Mouse (Mus musculus) CH12.LX (cell line): Measurements from ENCODE around the gene Cnst. TPM values are rescaled to one million over a fixed set of nuclear protein-coding genes. Genes with fewer than 3 reads are reported as not detected.

Source experiments
- DNase-seq: peaks from one replicate; pipeline ENCODE4 v3.0.0-alpha.2; 2013; ENCODE audit errors: extremely low read depth
- H3K27ac ChIP-seq: 2 replicates; pipeline ENCODE4 v1.5.1; 2012; ENCODE audit warnings: low read depth, mild to moderate bottlenecking, control low read depth, moderate library complexity; ENCODE audit not compliant: insufficient read depth
- H3K27me3 ChIP-seq: replicated peaks from 2 replicates; pipeline ENCODE3; 2012; ENCODE audit warnings: inconsistent platforms
- H3K36me3 ChIP-seq, 2 experiments: replicated peaks in 1 of 2; 2 replicates each; pipeline versions ENCODE3 to v1.6.1; 2012; ENCODE audit warnings: inconsistent platforms in 1 of 2, low read length in 1 of 2, mild to moderate bottlenecking in 1 of 2, mixed read lengths in 1 of 2, moderate library complexity in 1 of 2; ENCODE audit not compliant: control insufficient read depth in 1 of 2, insufficient read depth in 1 of 2
- H3K4me1 ChIP-seq, 2 experiments: 2 replicates each; pipeline ENCODE4 v1.6.1; 2012; ENCODE audit warnings: inconsistent platforms in 1 of 2, moderate library complexity in 1 of 2; ENCODE audit not compliant: insufficient read depth in 2 of 2, control insufficient read depth in 1 of 2
- H3K4me2 ChIP-seq: 2 replicates; pipeline ENCODE4 v1.6.1; 2012; ENCODE audit warnings: low read depth, mild to moderate bottlenecking, control low read depth; ENCODE audit not compliant: poor library complexity, insufficient read depth, severe bottlenecking
- H3K4me3 ChIP-seq, 3 experiments: fragments of 150-350 bp in 1 of 3; sonication (generic) in 1 of 3; replicated peaks in 1 of 3; 2 replicates each; pipeline versions ENCODE3 to v1.5.1; 2011 to 2012; ENCODE audit warnings: low read depth in 2 of 3, low read length in 2 of 3, mild to moderate bottlenecking in 2 of 3, moderate library complexity in 2 of 3, control low read depth in 1 of 3, improper control_type of control experiment in 1 of 3, inconsistent platforms in 1 of 3, mixed read lengths in 1 of 3; ENCODE audit not compliant: poor library complexity in 1 of 3
- H3K79me2 ChIP-seq: replicated peaks from 2 replicates; pipeline ENCODE4 v1.6.1; 2012; ENCODE audit warnings: mild to moderate bottlenecking, moderate library complexity; ENCODE audit not compliant: control insufficient read depth, poor library complexity, insufficient read depth, severe bottlenecking; ENCODE audit errors: extremely low read depth
- H3K9ac ChIP-seq: 2 replicates; pipeline ENCODE4 v1.6.1; 2012; ENCODE audit warnings: low read depth, mild to moderate bottlenecking, control low read depth, moderate library complexity; ENCODE audit not compliant: insufficient read depth
- H3K9me3 ChIP-seq: replicated peaks from 2 replicates; pipeline ENCODE3; 2012; ENCODE audit warnings: low read length, inconsistent platforms, mixed read lengths
- BHLHE40 ChIP-seq: IDR thresholded peaks from 2 replicates; pipeline ENCODE4 v1.6.1; 2011; ENCODE audit warnings: mild to moderate bottlenecking, low read depth, low read length, improper control_type of control experiment
- CHD1 ChIP-seq: IDR thresholded peaks from 2 replicates; pipeline ENCODE4 v1.6.1; 2012; ENCODE audit warnings: low read depth, low read length, improper control_type of control experiment, inconsistent platforms
- CTCF ChIP-seq, 2 experiments: IDR thresholded peaks in 1 of 2; conservative IDR thresholded peaks in 1 of 2; 2 replicates each; pipeline ENCODE4 v1.5.1; 2011 to 2012; ENCODE audit warnings: low read depth in 2 of 2, low read length in 2 of 2, improper control_type of control experiment in 1 of 2, inconsistent platforms in 1 of 2, mild to moderate bottlenecking in 1 of 2, moderate library complexity in 1 of 2
- E2F4 ChIP-seq: IDR thresholded peaks from 2 replicates; pipeline ENCODE4 v1.6.1; 2011; ENCODE audit warnings: low read depth, low read length, improper control_type of control experiment; ENCODE audit not compliant: insufficient replicate concordance
- ELF1 ChIP-seq: IDR thresholded peaks from 2 replicates; pipeline ENCODE4 v1.6.1; 2014; ENCODE audit warnings: low read depth, mild to moderate bottlenecking, inconsistent platforms, low read length, improper control_type of control experiment
- EP300 ChIP-seq: IDR thresholded peaks from 2 replicates; pipeline ENCODE4 v1.6.1; 2011; ENCODE audit warnings: low read length, improper control_type of control experiment
- ETS1 ChIP-seq: conservative IDR thresholded peaks from 2 replicates; pipeline ENCODE4 v1.6.1; 2012; ENCODE audit warnings: low read depth, mild to moderate bottlenecking, inconsistent platforms, low read length, improper control_type of control experiment, moderate library complexity
- GABPA ChIP-seq: IDR thresholded peaks from 2 replicates; pipeline ENCODE4 v1.6.1; 2012; ENCODE audit warnings: low read depth, low read length, improper control_type of control experiment, inconsistent platforms; ENCODE audit not compliant: insufficient replicate concordance
- IRF4 ChIP-seq: IDR thresholded peaks from 2 replicates; pipeline ENCODE4 v1.6.1; 2014; ENCODE audit warnings: low read depth, mild to moderate bottlenecking, inconsistent platforms, low read length, improper control_type of control experiment
- JUND ChIP-seq: conservative IDR thresholded peaks from 2 replicates; pipeline ENCODE4 v1.6.1; 2011; ENCODE audit warnings: low read depth, low read length, improper control_type of control experiment
- MAFK ChIP-seq: IDR thresholded peaks from 2 replicates; pipeline ENCODE4 v1.6.1; 2011; ENCODE audit warnings: low read length, improper control_type of control experiment; ENCODE audit not compliant: insufficient replicate concordance
- MAX ChIP-seq: IDR thresholded peaks from 2 replicates; pipeline ENCODE4 v1.6.1; 2011; ENCODE audit warnings: low read length, improper control_type of control experiment
- MAZ ChIP-seq: IDR thresholded peaks from 2 replicates; pipeline ENCODE4 v1.6.1; 2012; ENCODE audit warnings: low read depth, mild to moderate bottlenecking, inconsistent platforms, low read length, improper control_type of control experiment, moderate library complexity
- MEF2A ChIP-seq: IDR thresholded peaks from 2 replicates; pipeline ENCODE4 v1.6.1; 2014; ENCODE audit warnings: low read depth, mild to moderate bottlenecking, inconsistent platforms, low read length, improper control_type of control experiment, borderline replicate concordance
- MXI1 ChIP-seq: IDR thresholded peaks from 2 replicates; pipeline ENCODE4 v1.6.1; 2011; ENCODE audit warnings: mild to moderate bottlenecking, low read depth, low read length, improper control_type of control experiment
- MYC ChIP-seq: IDR thresholded peaks from 2 replicates; pipeline ENCODE4 v1.6.1; 2011; ENCODE audit warnings: low read depth, mild to moderate bottlenecking, improper control_type of control experiment, low read length
- NRF1 ChIP-seq: IDR thresholded peaks from 2 replicates; pipeline ENCODE4 v1.6.1; 2014; ENCODE audit warnings: low read depth, mild to moderate bottlenecking, inconsistent platforms, low read length, improper control_type of control experiment, moderate library complexity
- POLR2A ChIP-seq: IDR thresholded peaks from 2 replicates; pipeline ENCODE4 v1.6.1; 2011; ENCODE audit warnings: low read depth, mild to moderate bottlenecking, improper control_type of control experiment, low read length
- POLR2AphosphoS2 ChIP-seq: IDR thresholded peaks from 2 replicates; pipeline ENCODE4 v1.6.1; 2011; ENCODE audit warnings: low read depth, low read length, improper control_type of control experiment
- RAD21 ChIP-seq: IDR thresholded peaks from 2 replicates; pipeline ENCODE4 v1.6.1; 2011; ENCODE audit warnings: low read depth, mild to moderate bottlenecking, low read length, improper control_type of control experiment, moderate library complexity
- RCOR1 ChIP-seq: conservative IDR thresholded peaks from 2 replicates; pipeline ENCODE4 v1.6.1; 2012; ENCODE audit warnings: low read depth, mild to moderate bottlenecking, inconsistent platforms, low read length, improper control_type of control experiment
- SMC3 ChIP-seq: IDR thresholded peaks from 2 replicates; pipeline ENCODE4 v1.6.1; 2011; ENCODE audit warnings: low read depth, low read length, improper control_type of control experiment
- TCF12 ChIP-seq: IDR thresholded peaks from 2 replicates; pipeline ENCODE4 v1.6.1; 2014; ENCODE audit warnings: low read depth, mild to moderate bottlenecking, inconsistent platforms, low read length, improper control_type of control experiment
- ZC3H11A ChIP-seq: IDR thresholded peaks from 2 replicates; pipeline ENCODE4 v1.6.1; 2012; ENCODE audit warnings: low read depth, mild to moderate bottlenecking, inconsistent platforms, low read length, improper control_type of control experiment
- ZMIZ1 ChIP-seq: IDR thresholded peaks from 2 replicates; pipeline ENCODE4 v1.6.1; 2012; ENCODE audit warnings: low read depth, mild to moderate bottlenecking, inconsistent platforms, low read length, improper control_type of control experiment
- dilution Hi-C: fragments of 300-500 bp; cut with MboI; formaldehyde crosslinking; loops from 2 replicates; pipeline ENCODE4 v1.14.3; 2020; ENCODE audit warnings: low sequenced_read_pairs; ENCODE audit not compliant: extremely low pct_unique_long_range_greater_than_20kb, extremely low pct_ligation_motif_present
- in situ Hi-C: fragments of 300-500 bp; cut with MboI; formaldehyde crosslinking; loops from 3 replicates; pipeline ENCODE4 v1.14.3; 2019; ENCODE audit warnings: low sequenced_read_pairs, low pct_ligation_motif_present, low pct_unique_long_range_greater_than_20kb, mixed read lengths
- polyA plus RNA-seq: library from polyadenylated mRNA; unstranded; fragments of >175 nt; gene quantifications from 2 replicates; pipeline ENCODE4 v1.2.1, GENCODE M21; 2012; ENCODE audit warnings: low read depth; ENCODE audit not compliant: insufficient read length
- total RNA-seq, 2 experiments: library from RNA; depleted of rRNA; stranded (reverse); fragments of 300-350 nt in 1 of 2; fragments of >200 nt in 1 of 2; gene quantifications; 2 replicates each; pipeline ENCODE4 v1.2.3; 2012 to 2014

Cnst gene
- total and polyA plus RNA-seq, 3 experiments, result 7.8 to 10.2 (median 9.3) TPM

GRCm38 (mm10) chr1:179651224-179651623 is 105.1 kb downstream of the Cnst start:
- dilution Hi-C loops (no loop called here), in situ Hi-C loops (no loop called here)
- H3K27me3 ChIP-seq, result no peaks in the 10 kb centered on the region
- no peaks in the 10 kb centered on the region for H3K9me3 ChIP-seq
- DNase-seq, result no peak
- no peak overlapping the region for H3K4me3 ChIP-seq
- no peaks in the 10 kb centered on the region for H3K4me1 ChIP-seq
- H3K9ac ChIP-seq, result no peak overlapping the region
- H3K79me2 ChIP-seq, result no peaks in the 10 kb centered on the region
- no peak overlapping the region for H3K27ac ChIP-seq
- TF ChIP-seq RAD21 (no peak), ETS1 (no peak), RCOR1 (no peak), ELF1 (no peak), BHLHE40 (no peak), CHD1 (no peak), POLR2A (no peak), MAFK (no peak), MAX (no peak), JUND (no peak), MAZ (no peak), EP300 (no peak), CTCF (conservative IDR thresholded peaks at IDR 0.05 in 1 of 2, IDR thresholded peaks at IDR 0.05 in 1 of 2; ENCODE audit: low read depth in 2 of 2, low read length in 2 of 2) (no peak), NRF1 (no peak), ZC3H11A (no peak), E2F4 (no peak), ZMIZ1 (no peak), MXI1 (no peak)
- no peaks in the 10 kb centered on the region for H3K36me3 ChIP-seq
- H3K4me2 ChIP-seq, result no peak overlapping the region

GRCm38 (mm10) chr1:179663065-179663464 is 116.9 kb downstream of the Cnst start:
- Histone ChIP-seq H3K79me2 (no peaks in the 10 kb centered on the region), H3K4me3 (no peak overlapping the region), H3K4me2 (no peak overlapping the region), H3K9me3 (no peaks in the 10 kb centered on the region), H3K27ac (no peak overlapping the region), H3K27me3 (peaks cover 13% of the 10 kb centered on the region), H3K36me3 (no peaks in the 10 kb centered on the region), H3K4me1 (no peaks in the 10 kb centered on the region; a peak in 1 of 4 replicates), H3K9ac (no peak overlapping the region)
- no peak for DNase-seq
- TF ChIP-seq SMC3 (no peak), MYC (no peak), GABPA (no peak), POLR2AphosphoS2 (no peak), CHD1 (no peak), RCOR1 (no peak), ZMIZ1 (no peak), MAZ (no peak), TCF12 (no peak), MEF2A (no peak), IRF4 (no peak), EP300 (no peak), ZC3H11A (no peak)
- dilution Hi-C loops (no loop called here), in situ Hi-C loops (no loop called here)
